Mouse (Mus musculus) neural tube, embryonic 10.5 days (tissue): ENCODE data around the gene Fgfr2.

Experiments
- DNase-seq: peaks from one replicate; pipeline ENCODE4 v3.0.0-alpha.2; 2017; ENCODE audit warnings: low spot score; ENCODE audit errors: extremely low spot score

Gene Fgfr2

DNA sequence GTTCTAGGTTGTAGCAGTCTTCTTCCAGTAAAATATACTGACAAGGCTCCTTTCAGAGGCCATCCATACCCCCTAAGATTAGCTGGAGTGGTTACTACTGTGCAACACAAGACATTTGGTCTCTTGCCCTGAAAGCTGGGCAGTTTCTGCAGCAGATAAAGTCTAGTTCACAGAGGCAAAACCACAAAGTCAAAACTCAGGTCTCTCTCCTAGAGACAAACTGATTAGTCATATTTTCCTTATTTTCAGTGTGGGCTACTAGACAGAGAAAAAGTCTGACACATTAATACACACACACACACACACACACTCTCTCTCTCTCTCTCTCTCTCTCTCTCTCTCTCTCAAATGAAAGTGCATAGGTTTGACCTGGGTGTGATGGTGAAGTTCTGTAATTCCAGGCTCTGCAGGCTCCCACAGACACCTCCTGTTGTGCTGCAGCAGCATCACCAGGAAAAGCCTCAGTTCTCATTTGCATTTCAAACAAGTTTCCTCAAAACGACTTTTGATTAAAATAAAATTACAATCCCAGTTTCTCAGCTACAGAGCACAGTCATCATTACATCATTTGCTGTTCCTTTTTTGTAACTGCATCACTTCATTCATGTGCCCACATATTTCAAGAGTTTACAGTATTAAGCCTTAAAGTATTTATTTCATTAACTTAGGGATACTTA lies 298.7 kb downstream of the Fgfr2 start:
- no peak for DNase-seq

- no peak for DNase-seq
Observed at GRCm38 (mm10) chr7:132823832-132824231, 299.3 kb downstream of the Fgfr2 start.

DNA sequence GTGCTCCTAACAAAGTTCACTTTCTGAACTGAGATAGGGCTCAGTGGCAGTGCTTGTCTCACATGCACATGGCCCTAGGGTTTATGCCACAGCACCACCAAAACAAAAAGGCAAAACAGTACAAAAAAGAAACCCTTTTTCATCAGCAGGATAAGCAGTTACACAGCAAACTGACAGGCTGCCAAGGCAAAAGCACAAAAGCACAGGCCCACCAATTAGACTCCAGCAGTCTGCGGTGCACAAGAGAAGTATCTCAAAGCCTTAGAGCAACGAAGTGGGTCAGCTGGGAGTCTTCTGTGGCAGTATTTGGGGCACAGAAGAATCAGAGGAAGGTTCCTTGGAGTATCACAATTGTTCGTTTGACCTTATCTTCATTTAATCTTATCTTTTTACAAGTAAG lies 302.5 kb downstream of the Fgfr2 start:
- no peak for DNase-seq

- DNase-seq: no peak
Observed at GRCm38 (mm10) chr7:132817056-132817455, 306.1 kb downstream of the Fgfr2 start.

DNA sequence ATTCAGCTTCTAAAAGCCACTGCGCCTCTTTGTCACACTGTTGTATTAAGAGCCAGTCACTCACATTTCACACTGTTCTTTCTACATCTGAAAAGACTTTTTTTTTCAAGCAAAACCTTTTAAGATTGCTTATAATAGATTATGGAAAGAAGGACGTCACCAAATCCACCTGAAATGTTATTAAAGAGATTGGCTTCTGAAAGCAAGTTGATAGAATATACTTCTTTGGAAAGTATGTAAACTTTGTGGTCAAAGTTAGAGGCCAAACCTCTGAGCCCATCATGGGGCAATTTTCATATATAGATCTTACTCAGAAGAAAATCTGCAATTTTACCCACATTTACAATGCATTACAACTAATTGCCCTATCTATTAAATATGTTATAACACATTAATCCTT lies 306.6 kb downstream of the Fgfr2 start:
- no peak for DNase-seq

GRCm38 (mm10) chr7:132815081-132815480 lies 308.1 kb downstream of the Fgfr2 start:
- DNase-seq: no peak

DNA sequence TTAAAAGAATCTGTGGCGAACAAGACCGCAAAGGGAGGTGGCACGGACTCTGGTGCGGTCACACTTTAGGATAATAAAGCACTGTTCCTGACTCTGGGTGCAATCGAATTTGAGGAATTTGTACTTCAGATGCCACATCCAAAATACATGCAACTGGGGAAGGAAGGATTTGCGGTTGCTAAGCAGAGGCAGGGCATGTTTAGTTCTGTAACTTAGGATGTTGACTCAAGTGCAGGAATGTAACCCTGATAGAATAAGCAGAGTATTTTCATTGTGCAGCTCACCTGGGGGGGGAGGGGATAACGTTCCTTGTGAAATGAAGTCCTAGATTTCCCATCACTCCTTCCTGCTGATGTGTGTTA lies 309.1 kb downstream of the Fgfr2 start:
- no peak for DNase-seq

- peak; percentile 85 for DNase-seq
Observed at GRCm38 (mm10) chr7:132813416-132814088, 309.6 kb downstream of the Fgfr2 start, which contains the start of gene Fam53b. Gene Fam53b, minus strand, starts transcription at chr7:132813886.

- peak; percentile 76 for DNase-seq
Observed at GRCm38 (mm10) chr7:132812619-132813415, 310.3 kb downstream of the Fgfr2 start.

DNA sequence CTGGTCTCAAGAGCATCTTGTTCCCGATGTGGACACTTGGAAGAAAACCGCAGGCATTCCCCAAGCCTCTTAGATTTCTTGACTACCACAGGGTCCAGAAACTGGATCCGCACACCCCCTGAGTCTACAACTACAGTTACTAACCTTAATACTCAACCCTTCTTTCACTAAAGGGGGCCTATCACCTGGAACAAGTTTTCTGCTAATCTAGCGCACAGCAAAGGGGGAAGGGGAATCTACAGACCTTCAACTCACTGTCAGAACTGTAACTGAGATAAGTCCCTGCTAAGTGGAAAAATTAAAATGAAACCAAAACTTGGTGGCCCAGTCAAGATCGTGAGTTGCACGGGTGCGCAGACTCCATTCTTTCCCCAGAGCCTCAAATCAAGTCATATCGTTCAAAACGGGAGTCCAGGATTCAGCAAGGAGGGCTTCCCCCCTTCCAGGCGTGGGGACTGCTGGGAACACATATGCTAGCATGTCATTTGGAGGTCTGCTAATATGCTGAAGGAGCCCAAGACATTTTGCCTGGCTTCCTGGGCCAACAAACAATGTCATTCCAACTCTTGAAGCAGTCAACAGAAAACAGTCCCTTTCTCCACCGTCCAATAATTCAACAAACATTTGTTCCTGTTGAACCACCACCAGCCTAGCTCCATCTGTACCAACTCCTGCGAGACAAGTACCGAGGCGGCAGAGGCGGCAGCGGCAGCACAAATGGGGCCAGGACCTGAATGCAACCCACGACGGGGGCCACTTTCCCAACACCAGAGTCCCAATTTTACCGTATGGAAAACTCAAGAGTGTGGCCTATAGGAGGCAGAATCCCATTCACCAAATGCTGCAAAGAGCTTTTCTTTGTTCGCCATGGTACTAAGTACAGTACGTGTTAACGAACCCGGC lies 311.2 kb downstream of the Fgfr2 start:
- peak; percentile 59 for DNase-seq

DNA sequence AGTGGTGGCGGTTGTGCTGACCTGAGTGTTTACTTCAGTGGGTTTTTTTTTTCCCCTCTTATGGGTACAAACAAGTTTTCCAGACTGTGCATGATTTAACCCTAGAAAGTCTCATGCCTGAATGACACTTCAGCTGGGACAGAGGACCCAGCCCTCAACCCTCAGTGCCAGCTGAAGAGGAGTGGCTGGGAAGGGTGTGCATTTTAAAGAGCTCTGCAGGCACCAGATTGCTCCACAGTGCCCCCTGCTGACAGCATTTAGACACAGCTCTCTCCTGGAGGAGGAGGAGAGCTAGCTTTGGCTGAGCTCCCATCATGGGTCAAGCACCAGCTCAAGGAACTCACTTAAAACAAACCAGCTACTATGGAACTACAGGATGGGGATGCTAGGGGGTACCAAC lies 312.3 kb downstream of the Fgfr2 start:
- peak; percentile 91 for DNase-seq

DNA sequence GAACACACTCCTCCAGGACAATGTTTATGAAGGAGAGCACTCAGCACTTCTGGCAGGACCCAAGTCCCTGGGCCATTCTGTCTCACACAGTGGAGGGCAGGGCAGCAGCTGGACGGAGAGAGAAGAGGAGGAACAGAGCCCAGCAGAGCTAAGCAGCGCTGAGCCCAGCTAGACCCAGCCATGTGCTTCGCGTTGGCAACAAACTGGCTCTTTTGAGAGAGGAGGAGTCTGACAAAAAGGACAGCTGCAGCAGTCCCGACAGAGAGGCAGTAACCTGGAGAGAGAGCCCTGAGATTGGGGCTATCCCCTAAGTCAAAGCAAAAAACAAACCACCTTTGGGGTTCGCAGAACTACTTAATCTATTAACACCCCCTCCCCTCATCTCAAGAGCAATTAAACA lies 312.8 kb downstream of the Fgfr2 start:
- no peak for DNase-seq

DNA sequence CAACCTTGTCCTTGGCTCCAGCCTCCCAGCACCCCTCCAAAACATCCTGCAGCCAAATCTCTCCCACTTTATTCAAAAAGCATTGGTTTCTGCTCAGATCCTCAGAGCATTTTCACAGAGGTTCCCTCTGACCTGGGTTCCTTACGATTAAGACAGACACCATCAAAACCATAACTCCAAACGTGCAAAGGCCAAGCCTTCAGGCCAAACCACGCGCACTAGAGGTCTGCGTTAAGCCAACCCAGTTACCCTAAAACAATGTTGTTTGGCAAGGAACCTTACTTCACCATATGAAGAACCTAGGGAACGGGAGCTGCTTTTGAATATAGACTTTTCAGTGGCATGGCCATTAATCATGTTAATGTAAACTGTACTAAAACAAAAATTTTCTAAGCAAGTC lies 313.4 kb downstream of the Fgfr2 start:
- DNase-seq: no peak

DNA sequence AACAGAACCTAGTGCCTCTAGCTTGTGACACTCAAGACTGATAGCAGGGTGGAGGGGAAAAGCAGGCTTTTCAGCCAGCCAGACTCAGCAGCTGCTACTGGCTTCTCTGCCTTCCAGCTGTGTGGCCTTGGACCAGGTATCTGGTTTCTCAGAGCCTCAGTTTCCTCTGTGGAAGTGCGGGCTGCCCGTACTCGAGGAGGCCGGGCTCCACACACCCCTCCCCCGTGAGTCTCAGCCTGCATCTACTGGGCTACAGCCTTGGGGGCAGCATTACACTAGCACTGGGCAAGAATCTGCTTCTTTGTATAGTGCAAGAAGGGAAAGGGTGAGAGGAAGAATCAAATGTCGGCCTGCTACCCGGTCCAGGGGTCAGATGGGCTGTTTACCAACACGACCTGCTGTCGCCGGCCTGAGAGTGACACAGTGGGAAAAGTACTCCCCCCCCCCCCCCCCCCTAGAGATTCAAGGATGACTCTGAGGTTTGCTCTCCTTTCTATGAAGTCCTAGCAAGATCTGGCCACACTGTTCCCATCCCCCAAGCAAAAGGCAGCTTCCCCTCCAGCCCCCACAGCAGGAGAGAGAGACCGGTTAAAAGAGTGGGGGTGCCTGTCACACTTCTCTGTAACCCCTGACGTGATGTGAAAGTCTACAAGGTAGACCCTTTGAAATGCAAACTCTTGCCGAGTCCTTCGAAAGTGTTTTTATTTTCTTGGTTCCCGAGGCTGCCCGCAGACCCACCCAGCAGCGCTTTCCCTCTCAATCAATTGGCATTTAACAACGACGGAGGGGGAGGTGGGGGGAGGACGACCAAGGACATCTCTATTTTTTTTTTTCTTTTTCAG lies 314.1 kb downstream of the Fgfr2 start:
- peak; percentile 64 for DNase-seq

GRCm38 (mm10) chr7:132808051-132808796 lies 314.9 kb downstream of the Fgfr2 start:
- peak; percentile 19 for DNase-seq

GRCm38 (mm10) chr7:132806926-132807857 lies 316.0 kb downstream of the Fgfr2 start:
- no peak for DNase-seq

- DNase-seq: no peak
Observed at GRCm38 (mm10) chr7:132806286-132806685, 316.9 kb downstream of the Fgfr2 start.

- no peak for DNase-seq
Observed at GRCm38 (mm10) chr7:132804951-132805350, 318.2 kb downstream of the Fgfr2 start.

GRCm38 (mm10) chr7:132804461-132804860 lies 318.7 kb downstream of the Fgfr2 start:
- DNase-seq: no peak
